ENCODE assay signal across 9 mouse cellular contexts in the genomic region with DNA sequence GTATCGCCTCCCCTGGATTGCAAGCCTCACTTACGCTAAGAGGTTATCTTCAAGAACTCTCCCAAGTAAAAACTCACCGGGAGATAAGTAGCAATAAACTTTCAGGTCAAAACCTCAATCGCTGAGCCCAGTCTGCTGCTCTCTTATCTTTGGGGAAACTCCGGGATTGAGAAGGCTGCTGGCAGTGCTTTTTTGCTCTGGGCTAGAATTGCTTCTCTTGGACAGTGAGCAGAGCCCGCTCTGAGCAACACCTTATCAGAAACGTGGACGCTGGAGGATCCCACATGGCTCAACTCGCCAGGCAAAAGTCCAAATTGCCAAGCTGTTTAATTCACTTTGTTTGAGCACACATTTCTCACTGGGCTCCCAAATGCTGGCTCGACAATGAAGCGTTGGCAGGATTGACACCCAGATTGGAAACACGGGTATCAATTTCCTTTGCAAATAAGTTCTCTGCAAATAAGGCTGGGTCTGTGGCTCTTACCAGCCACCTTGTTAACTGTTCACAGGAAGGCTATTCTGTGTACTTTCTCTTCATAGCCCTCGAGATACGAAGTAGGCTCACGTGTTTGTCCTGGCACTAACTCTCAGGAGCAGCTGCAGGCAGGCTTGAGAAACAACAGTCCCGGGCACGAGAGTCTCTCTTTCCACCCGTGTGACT.
DNase-seq lines count a peak whose midpoint lies in the region; ATAC-seq and TF ChIP-seq lines count a peak whose summit lies in the region.
"Had no signal": no experiment of that assay in that cellular context is flagged by ENCODE, and none has a peak within 500 bp of the region (broad histone marks: within the 10 kb centered on the region; RNA-seq: fewer than 3 reads in every experiment).

No protein-coding gene starts in this region.

- no peaks in the 10 kb centered on the region for H3K4me1 ChIP-seq in hindbrain, postnatal 0 days (ENCODE audit: insufficient read depth, low read length)
- no peaks in the 10 kb centered on the region for H3K4me1 ChIP-seq in hindbrain, embryonic 13.5 days (replicated peaks)
- peaks cover 6% of the 10 kb centered on the region; the same call in 1 of the 2 replicates for H3K4me1 ChIP-seq in stomach, embryonic 15.5 days

- H3K9me3 ChIP-seq in hindbrain, postnatal 0 days (ENCODE audit: low read length): no peaks in the 10 kb centered on the region
- no peaks in the 10 kb centered on the region for H3K9me3 ChIP-seq in hindbrain, embryonic 13.5 days
- no peaks in the 10 kb centered on the region for H3K9me3 ChIP-seq in stomach, embryonic 15.5 days

- H3K4me3 ChIP-seq in hindbrain, postnatal 0 days (ENCODE audit: low read length): no peak overlapping the region
- no peak overlapping the region for H3K4me3 ChIP-seq in hindbrain, embryonic 13.5 days
- H3K4me3 ChIP-seq in stomach, embryonic 15.5 days (replicated peaks): no peak overlapping the region
- H3K4me3 ChIP-seq: myocyte had no signal

- no peak for ATAC-seq in hindbrain, postnatal 0 days
- ATAC-seq in hindbrain, embryonic 13.5 days (ENCODE audit: low FRiP score): no peak
- no peak for ATAC-seq in stomach, embryonic 15.5 days (ENCODE audit: insufficient read depth, low FRiP score, low read depth)
- no peak for ATAC-seq in megakaryocyte-erythroid progenitor cell, adult 5-6 weeks (replicated peaks; ENCODE audit: low FRiP score, low TSS enrichment, poor library complexity, severe bottlenecking)

- TF ChIP-seq CTCF in hindbrain, postnatal 0 days (IDR thresholded peaks at IDR 0.05; ENCODE audit: low read depth): no peak

- H3K4me2 ChIP-seq in hindbrain, postnatal 0 days (ENCODE audit: low read depth, low read length): no peak overlapping the region
- H3K4me2 ChIP-seq in hindbrain, embryonic 13.5 days: no peak overlapping the region
- H3K4me2 ChIP-seq in stomach, embryonic 15.5 days: peak overlapping the region; percentile 17; the same call in 1 of the 2 replicates

- no peak overlapping the region for H3K9ac ChIP-seq in hindbrain, postnatal 0 days (replicated peaks; ENCODE audit: low read length)
- H3K9ac ChIP-seq in hindbrain, embryonic 13.5 days: no peak overlapping the region
- H3K9ac ChIP-seq in stomach, embryonic 15.5 days: no peak overlapping the region

- WGBS in hindbrain, postnatal 0 days: 59% methylated on average over 18 of the region's 18 CpGs
- 81% methylated on average over 18 of the region's 18 CpGs for WGBS in hindbrain, embryonic 13.5 days
- 31% methylated on average over 18 of the region's 18 CpGs for WGBS in stomach, embryonic 15.5 days

- no peaks in the 10 kb centered on the region for H3K36me3 ChIP-seq in hindbrain, postnatal 0 days (ENCODE audit: insufficient read depth, low read length)
- H3K36me3 ChIP-seq in hindbrain, embryonic 13.5 days: no peaks in the 10 kb centered on the region
- no peaks in the 10 kb centered on the region for H3K36me3 ChIP-seq in stomach, embryonic 15.5 days

- no peak overlapping the region for H3K27ac ChIP-seq in hindbrain, postnatal 0 days
- no peak overlapping the region for H3K27ac ChIP-seq in hindbrain, embryonic 13.5 days
- no peak overlapping the region for H3K27ac ChIP-seq in stomach, embryonic 15.5 days

- peak; percentile 22 for DNase-seq in hindbrain, postnatal 0 days (ENCODE audit: low spot score)
- DNase-seq in heart, adult 8-10 months (ENCODE audit: low spot score): peak; percentile 41
- DNase-seq in layer of hippocampus, adult 9-11 months: peak; percentile 12
- no peak for DNase-seq in Muller cell, postnatal 12 days (ENCODE audit: inconsistent ontology term)
- DNase-seq in frontal cortex, postnatal 14 days (ENCODE audit: low spot score in 2 of 2): no peak

- H3K27me3 ChIP-seq in hindbrain, postnatal 0 days (ENCODE audit: insufficient read depth, low read length): no peaks in the 10 kb centered on the region
- no peaks in the 10 kb centered on the region for H3K27me3 ChIP-seq in hindbrain, embryonic 13.5 days
- no peaks in the 10 kb centered on the region for H3K27me3 ChIP-seq in stomach, embryonic 15.5 days (replicated peaks)

Comparison
In these comparisons a context has a peak if more than half of its experiments do, and no peak if none do; other contexts are left out.
1. DNase-seq: peak in hindbrain, postnatal 0 days (single experiment), heart, adult 8-10 months (single experiment) and layer of hippocampus, adult 9-11 months (single experiment); none in Muller cell, postnatal 12 days (single experiment) and frontal cortex, postnatal 14 days (0 of 2).